12 mouse cellular contexts compared by ENCODE assay signal in genomic region chr4:148065702-148066400, GRCm38 (mm10). TPM values are rescaled to one million over a fixed set of nuclear protein-coding genes. Genes with fewer than 3 reads are reported as not detected.
DNase-seq lines count a peak whose midpoint lies in the region; ATAC-seq and TF ChIP-seq lines count a peak whose summit lies in the region.
"Had no signal": no experiment of that assay in that cellular context is flagged by ENCODE, and none has a peak within 500 bp of the region (broad histone marks: within the 10 kb centered on the region; RNA-seq: fewer than 3 reads in every experiment).

No protein-coding gene starts in this region.

- no peak for TF ChIP-seq POLR2A in kidney, adult 2 months (IDR thresholded peaks at IDR 0.05; ENCODE audit: low read depth, low read length)

- peak; percentile 29; the same call in 1 of the 2 replicates for TF ChIP-seq CTCF in kidney, adult 2 months (conservative IDR thresholded peaks at IDR 0.05; ENCODE audit: insufficient read depth, insufficient read length, low read depth, low read length)
- no peak for TF ChIP-seq CTCF in G1E (IDR thresholded peaks at IDR 0.05; ENCODE audit: low read depth, low read length)

- DNase-seq in adrenal gland, postnatal 14 days, result peak; percentile 50
- DNase-seq in adrenal gland, postnatal 25 days, result no peak
- peak; percentile 57 for DNase-seq in kidney, adult 2 months
- no peak for DNase-seq in kidney, adult 9 months
- DNase-seq in G1E (ENCODE audit: low spot score), result no peak
- DNase-seq in kidney, postnatal 4 days, result peak; percentile 47 to 53
- DNase-seq in urinary bladder, postnatal 14 days (ENCODE audit: low spot score), result no peak
- no peak for DNase-seq in left cerebral cortex, postnatal 36 days (ENCODE audit: low spot score in 2 of 2)
- DNase-seq: cerebellum, postnatal 36 days had no signal

- H3K4me1 ChIP-seq in kidney, adult 2 months (ENCODE audit: control insufficient read depth, insufficient read depth, low read length), result peaks cover 12% of the 10 kb centered on the region
- no peaks in the 10 kb centered on the region; the same call in 1 of the 2 replicates for H3K4me1 ChIP-seq in G1E (ENCODE audit: insufficient read depth, low read depth, low read length)
- H3K4me1 ChIP-seq: forebrain, embryonic 15.5 days had no signal

- intact Hi-C loops in left cerebral cortex, postnatal 36 days (cut with DNase I), result no loop called here

- peak overlapping the region; percentile 29 for H3K27ac ChIP-seq in kidney, adult 2 months (ENCODE audit: insufficient read depth, low read depth, low read length)
- H3K27ac ChIP-seq: forebrain, embryonic 15.5 days; heart, embryonic 15.5 days; neural tube, embryonic 13.5 days had no signal

- WGBS in kidney, adult 2 months, result 34% methylated on average over 6 of the region's 6 CpGs

- H3K36me3 ChIP-seq in kidney, adult 2 months (ENCODE audit: control insufficient read depth, insufficient read depth, low read length), result no peaks in the 10 kb centered on the region
- H3K36me3 ChIP-seq in G1E (replicated peaks), result no peaks in the 10 kb centered on the region
- H3K36me3 ChIP-seq: forebrain, embryonic 15.5 days; heart, embryonic 15.5 days; neural tube, embryonic 13.5 days had no signal

- ATAC-seq in G1E (ENCODE audit: extremely low read depth, insufficient number of reproducible peaks, low FRiP score, poor library complexity, severe bottlenecking), result peak; percentile 24; the same call in 1 of the 2 replicates
- ATAC-seq: forebrain, embryonic 15.5 days had no signal

- H3K4me3 ChIP-seq in kidney, adult 2 months (ENCODE audit: insufficient read depth, low read depth, low read length), result no peak overlapping the region
- no peak overlapping the region for H3K4me3 ChIP-seq in G1E (ENCODE audit: low read depth, low read length)
- H3K4me3 ChIP-seq: forebrain, embryonic 15.5 days; heart, embryonic 15.5 days; neural tube, embryonic 13.5 days had no signal

- H3K27me3 ChIP-seq in kidney, adult 2 months (replicated peaks; ENCODE audit: control insufficient read depth, insufficient read depth, low read length), result no peaks in the 10 kb centered on the region
- peaks cover 57% of the 10 kb centered on the region for H3K27me3 ChIP-seq in G1E (ENCODE audit: insufficient read depth, low read length)
- H3K27me3 ChIP-seq: forebrain, embryonic 15.5 days; heart, embryonic 15.5 days; neural tube, embryonic 13.5 days had no signal

- no peaks in the 10 kb centered on the region for H3K9me3 ChIP-seq in G1E (replicated peaks)
- H3K9me3 ChIP-seq: forebrain, embryonic 15.5 days; heart, embryonic 15.5 days; neural tube, embryonic 13.5 days had no signal

RNA-seq across cellular contexts. Expression of gene Agtrap, which starts 22.0 kb away (rescaled TPM):
- total RNA-seq in adrenal gland, postnatal 14 days (2021), result 45.1 and 45.2 TPM in 2 replicates
- total RNA-seq in adrenal gland, postnatal 25 days (2021), result 75.0 and 117 TPM in 2 replicates
- 111 and 119 TPM in 2 replicates for polyA plus RNA-seq in kidney, adult 2 months (2012; rRNA removed)
- total RNA-seq in G1E (2014; fragmentation: Nextera tagmentation) (7.7 and 10.8 TPM in 2 replicates), G1E (2017) (9.4 and 10.7 TPM in 2 replicates)
- 4.5 and 6.4 TPM in 2 replicates for polyA plus RNA-seq in G1E (2012)
- total RNA-seq in left cerebral cortex, postnatal 36 days (2021), result 1 to 10 TPM; 5.9 to 7.7 TPM

RNA-seq across cellular contexts. Expression of gene Mthfr, which starts 27.0 kb away (rescaled TPM):
- 42.6 and 46.6 TPM in 2 replicates for total RNA-seq in adrenal gland, postnatal 14 days (2021)
- 32.1 and 33.6 TPM in 2 replicates for total RNA-seq in adrenal gland, postnatal 25 days (2021)
- polyA plus RNA-seq in kidney, adult 2 months (2012; rRNA removed), result 36.3 and 48.4 TPM in 2 replicates
- total RNA-seq in G1E (2014; fragmentation: Nextera tagmentation) (7.0 and 12.5 TPM in 2 replicates), G1E (2017) (7.3 and 9.4 TPM in 2 replicates)
- polyA plus RNA-seq in G1E (2012), result 6.3 and 9.2 TPM in 2 replicates
- 10 to 100 TPM; 26.6 to 38.0 TPM for total RNA-seq in left cerebral cortex, postnatal 36 days (2021)

RNA-seq across cellular contexts. Expression of gene Clcn6, which starts 27.2 kb away (rescaled TPM):
- total RNA-seq in adrenal gland, postnatal 14 days (2021), result 9.7 and 12.0 TPM in 2 replicates
- total RNA-seq in adrenal gland, postnatal 25 days (2021), result 11.1 and 12.7 TPM in 2 replicates
- polyA plus RNA-seq in kidney, adult 2 months (2012; rRNA removed), result 28.8 and 32.3 TPM in 2 replicates
- 20.1 and 21.0 TPM in 2 replicates for total RNA-seq in G1E (2014; fragmentation: Nextera tagmentation)
- 13.6 and 16.1 TPM in 2 replicates for total RNA-seq in G1E (2017)
- 5.2 and 6.2 TPM in 2 replicates for polyA plus RNA-seq in G1E (2012)
- 10 to 100 TPM; 77.1 to 79.7 TPM for total RNA-seq in left cerebral cortex, postnatal 36 days (2021)

Comparison
In these comparisons a context has a peak if more than half of its experiments do, and no peak if none do; other contexts are left out.
1. DNase-seq: peak in adrenal gland, postnatal 14 days (single experiment), kidney, adult 2 months (single experiment) and kidney, postnatal 4 days (2 of 2); none in adrenal gland, postnatal 25 days (single experiment), kidney, adult 9 months (single experiment), G1E (single experiment), urinary bladder, postnatal 14 days (single experiment) and left cerebral cortex, postnatal 36 days (0 of 2).